Mouse (Mus musculus) midbrain, embryonic 13.5 days (tissue): ENCODE measurements around the gene Ccr6. TPM values are rescaled to one million over a fixed set of nuclear protein-coding genes. Genes with fewer than 3 reads are reported as not detected.

Experiments
- ATAC-seq: fragments of 200-750 bp; cut with Nextera tagmentation; 2 replicates; pipeline ENCODE4 v1.8.0; 2017; ENCODE audit warnings: mild to moderate bottlenecking, moderate TSS enrichment, moderate library complexity
- H3K27ac ChIP-seq: fragments of 300-500 bp; sonication (generic); 2 replicates; pipeline ENCODE4 v1.5.1; 2015; ENCODE audit warnings: inconsistent platforms, mild to moderate bottlenecking, moderate library complexity
- H3K27me3 ChIP-seq: fragments of 300-500 bp; sonication (generic); 2 replicates; pipeline ENCODE4 v1.6.1; 2015; ENCODE audit warnings: mild to moderate bottlenecking, inconsistent platforms
- H3K36me3 ChIP-seq: fragments of 300-500 bp; sonication (generic); 2 replicates; pipeline ENCODE4 v1.6.1; 2015; ENCODE audit warnings: mild to moderate bottlenecking, inconsistent platforms
- H3K4me1 ChIP-seq: fragments of 300-500 bp; sonication (generic); replicated peaks from 2 replicates; pipeline ENCODE4 v1.6.1; 2015; ENCODE audit warnings: inconsistent platforms
- H3K4me2 ChIP-seq: fragments of 300-500 bp; sonication (generic); replicated peaks from 2 replicates; pipeline ENCODE4 v1.6.1; 2015; ENCODE audit warnings: moderate library complexity, mild to moderate bottlenecking, inconsistent platforms
- H3K4me3 ChIP-seq: fragments of 300-500 bp; sonication (generic); replicated peaks from 2 replicates; pipeline ENCODE4 v1.5.1; 2015; ENCODE audit warnings: mild to moderate bottlenecking, inconsistent platforms
- H3K9ac ChIP-seq: fragments of 300-500 bp; sonication (generic); replicated peaks from 2 replicates; pipeline ENCODE4 v1.6.1; 2015; ENCODE audit warnings: mild to moderate bottlenecking, inconsistent platforms
- H3K9me3 ChIP-seq: fragments of 300-500 bp; sonication (generic); 2 replicates; pipeline ENCODE4 v1.6.1; 2016; ENCODE audit warnings: mild to moderate bottlenecking, inconsistent platforms
- WGBS: fragments of 180-500 bp; shearing (Covaris S2); methylation state at CpG from one replicate; pipeline ENCODE4 v1.1.7; 2015; 5-methylcytosine and 5-hydroxymethylcytosine counted together
- polyA plus RNA-seq: library from polyadenylated mRNA; unstranded; fragments of >200 nt; fragmentation: Nextera tagmentation; extraction: Ambion mirVana; gene quantifications from 2 replicates; pipeline ENCODE4 v1.2.1, GENCODE M21; 2015

Gene Ccr6
- polyA plus RNA-seq, 1 experiment from 2014 or later = not detected

- no peak for ATAC-seq
- Histone ChIP-seq H3K4me3 (no peak overlapping the region), H3K4me2 (no peak overlapping the region), H3K4me1 (peaks cover 4% of the 10 kb centered on the region), H3K27ac (no peak overlapping the region), H3K27me3 (no peaks in the 10 kb centered on the region), H3K36me3 (peaks cover 18% of the 10 kb centered on the region), H3K9ac (no peak overlapping the region), H3K9me3 (no peaks in the 10 kb centered on the region)
- 92% methylated on average over 3 of the region's 3 CpGs for WGBS
These were observed 54.3 kb downstream of the Ccr6 start for GRCm38 (mm10) chr17:8289993-8290679.

DNA sequence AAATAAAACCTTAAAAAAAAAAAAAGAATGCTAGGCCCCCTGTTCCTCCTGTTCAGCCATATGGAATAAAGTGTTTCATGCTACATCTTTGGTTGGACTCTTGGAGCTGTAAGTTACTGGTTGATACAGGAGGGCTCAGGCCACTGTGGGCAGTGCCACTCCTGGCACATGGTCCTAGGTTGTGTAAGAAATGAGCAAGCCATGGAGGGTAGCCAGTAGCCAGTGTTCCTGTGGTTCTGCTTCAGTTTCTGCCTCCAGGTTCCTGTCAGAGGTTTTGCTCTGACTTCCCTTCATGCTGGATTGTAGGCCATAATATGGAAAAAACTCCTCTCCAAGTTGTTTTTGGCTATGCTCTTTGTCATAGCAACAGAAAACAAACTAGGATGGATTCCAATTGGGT, 54.9 kb downstream of the Ccr6 start:
- H3K4me1 ChIP-seq = no peaks in the 10 kb centered on the region

GRCm38 (mm10) chr17:8295825-8296224, 60.0 kb downstream of the Ccr6 start:
- Histone ChIP-seq H3K4me1 (no peaks in the 10 kb centered on the region), H3K27ac (no peak overlapping the region), H3K9ac (no peak overlapping the region), H3K36me3 (peaks cover 21% of the 10 kb centered on the region), H3K4me3 (no peak overlapping the region), H3K9me3 (no peaks in the 10 kb centered on the region), H3K4me2 (no peak overlapping the region), H3K27me3 (no peaks in the 10 kb centered on the region)
- no peak for ATAC-seq

More for the DNA sequence above, 54.9 kb downstream of the Ccr6 start:
- H3K9ac ChIP-seq = no peak overlapping the region
- H3K9me3 ChIP-seq = no peaks in the 10 kb centered on the region
- no peaks in the 10 kb centered on the region for H3K27me3 ChIP-seq
- no peak overlapping the region for H3K27ac ChIP-seq
- no peak overlapping the region for H3K4me3 ChIP-seq
- ATAC-seq = no peak
- H3K36me3 ChIP-seq = peaks cover 20% of the 10 kb centered on the region
- no peak overlapping the region for H3K4me2 ChIP-seq

- Histone ChIP-seq H3K9ac (no peak overlapping the region), H3K9me3 (no peaks in the 10 kb centered on the region), H3K4me3 (no peak overlapping the region), H3K4me1 (no peaks in the 10 kb centered on the region), H3K27me3 (no peaks in the 10 kb centered on the region), H3K36me3 (peaks cover 21% of the 10 kb centered on the region), H3K27ac (no peak overlapping the region), H3K4me2 (no peak overlapping the region)
- WGBS = 90% methylated on average over 9 of the region's 9 CpGs
- ATAC-seq = no peak
These were observed 60.5 kb downstream of the Ccr6 start for GRCm38 (mm10) chr17:8296313-8296844.

DNA sequence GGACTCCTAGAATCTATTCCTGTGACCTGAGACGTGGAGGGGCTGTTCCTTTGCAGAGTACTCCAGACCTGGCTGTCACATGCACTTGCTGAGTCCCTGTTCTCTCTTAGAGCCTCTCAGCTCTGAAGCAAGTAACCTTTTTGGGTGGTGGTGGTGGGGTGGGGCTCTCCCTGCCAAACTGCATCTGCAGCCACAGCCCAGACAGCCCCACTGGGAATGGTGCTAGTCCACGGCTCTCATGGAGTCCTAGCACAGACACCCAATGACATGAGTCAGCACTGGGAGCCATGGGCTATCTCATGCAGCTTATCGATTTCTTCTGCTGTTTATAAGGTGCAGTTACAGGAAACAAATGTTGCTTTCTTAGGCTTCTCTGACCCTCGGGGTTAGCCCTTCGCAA, 61.9 kb downstream of the Ccr6 start:
- no peak for ATAC-seq
- 92% methylated on average over 5 of the region's 5 CpGs for WGBS

DNA sequence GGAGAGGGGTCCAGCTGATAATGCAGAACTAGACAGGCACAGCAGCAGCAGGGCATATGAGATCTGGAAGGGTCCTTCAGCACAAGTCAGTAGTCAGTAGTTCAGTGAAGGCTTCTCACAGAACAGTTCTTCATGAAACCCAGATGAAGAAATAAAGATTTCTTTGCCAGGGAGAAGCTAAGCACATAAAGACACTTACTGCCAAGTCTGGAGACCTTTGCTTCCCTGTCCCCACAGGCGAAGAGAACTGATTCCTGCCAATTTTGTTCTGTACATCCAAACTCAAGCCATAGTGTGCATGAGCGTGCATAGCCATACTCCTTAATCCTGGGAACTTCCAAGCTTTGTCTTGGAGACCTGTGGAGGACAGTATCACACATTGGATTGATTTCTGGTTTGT, 62.4 kb downstream of the Ccr6 start:
- Histone ChIP-seq H3K27me3 (no peaks in the 10 kb centered on the region), H3K4me2 (no peak overlapping the region), H3K27ac (no peak overlapping the region; the same call in 1 of the 2 replicates), H3K9ac (no peak overlapping the region), H3K36me3 (peaks cover 20% of the 10 kb centered on the region), H3K4me1 (no peaks in the 10 kb centered on the region), H3K4me3 (no peak overlapping the region), H3K9me3 (no peaks in the 10 kb centered on the region)
- 87% methylated on average over 2 of the region's 2 CpGs for WGBS
- no peak for ATAC-seq

More for the DNA sequence above, 61.9 kb downstream of the Ccr6 start:
- no peaks in the 10 kb centered on the region for H3K4me1 ChIP-seq
- H3K36me3 ChIP-seq = peaks cover 21% of the 10 kb centered on the region
- H3K27ac ChIP-seq = no peak overlapping the region; the same call in 1 of the 2 replicates
- H3K9ac ChIP-seq = no peak overlapping the region
- no peak overlapping the region for H3K4me2 ChIP-seq
- no peaks in the 10 kb centered on the region for H3K9me3 ChIP-seq
- no peak overlapping the region for H3K4me3 ChIP-seq
- no peaks in the 10 kb centered on the region for H3K27me3 ChIP-seq

- no peak overlapping the region for H3K27ac ChIP-seq
- ATAC-seq = no peak
- H3K4me3 ChIP-seq = no peak overlapping the region
- 0 out of 2 replicates have a peak, but pooled peaks cover 4% of the 10 kb centered on the region for H3K27me3 ChIP-seq
- no peak overlapping the region for H3K9ac ChIP-seq
- no peaks in the 10 kb centered on the region for H3K9me3 ChIP-seq
- H3K4me1 ChIP-seq = no peaks in the 10 kb centered on the region
- peaks cover 18% of the 10 kb centered on the region for H3K36me3 ChIP-seq
- no peak overlapping the region for H3K4me2 ChIP-seq
These were observed 63.7 kb downstream of the Ccr6 start for GRCm38 (mm10) chr17:8299524-8299923.

DNA sequence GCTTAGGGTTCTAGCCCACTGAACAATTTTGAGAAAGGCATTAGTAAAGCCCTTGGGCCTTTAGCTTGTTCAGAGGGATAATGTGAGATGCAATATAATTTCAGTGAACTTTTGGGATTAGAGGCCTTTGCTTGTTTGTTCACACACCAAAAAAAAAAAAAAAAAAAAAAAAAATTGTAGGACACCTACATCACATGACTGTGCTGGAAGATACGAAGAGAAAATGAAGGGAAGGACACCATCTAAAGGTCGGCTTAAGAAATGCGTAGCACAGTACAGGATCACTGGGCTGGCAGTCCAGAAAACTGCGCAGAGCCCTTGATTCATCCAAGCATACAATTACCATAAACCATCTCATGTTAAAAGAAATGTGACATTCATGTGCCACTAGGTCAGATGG, 65.7 kb downstream of the Ccr6 start:
- Histone ChIP-seq H3K4me3 (no peak overlapping the region), H3K4me1 (no peaks in the 10 kb centered on the region), H3K36me3 (peaks cover 13% of the 10 kb centered on the region), H3K9ac (no peak overlapping the region), H3K4me2 (no peak overlapping the region), H3K9me3 (no peaks in the 10 kb centered on the region), H3K27ac (no peak overlapping the region), H3K27me3 (peaks cover 6% of the 10 kb centered on the region; the same call in 1 of the 2 replicates)
- ATAC-seq = no peak
- 82% methylated on average over 4 of the region's 4 CpGs for WGBS

- no peak overlapping the region for H3K27ac ChIP-seq
- no peak overlapping the region for H3K4me2 ChIP-seq
- peaks cover 8% of the 10 kb centered on the region for H3K36me3 ChIP-seq
- no peak overlapping the region for H3K4me3 ChIP-seq
- peaks cover 6% of the 10 kb centered on the region; the same call in 1 of the 2 replicates for H3K27me3 ChIP-seq
- no peak overlapping the region for H3K9ac ChIP-seq
- no peaks in the 10 kb centered on the region for H3K4me1 ChIP-seq
- 73% methylated on average over 7 of the region's 7 CpGs for whole genome bisulfite sequencing
- no peaks in the 10 kb centered on the region for H3K9me3 ChIP-seq
- ATAC-seq = no peak
These were observed 67.1 kb downstream of the Ccr6 start for GRCm38 (mm10) chr17:8302772-8303438.

DNA sequence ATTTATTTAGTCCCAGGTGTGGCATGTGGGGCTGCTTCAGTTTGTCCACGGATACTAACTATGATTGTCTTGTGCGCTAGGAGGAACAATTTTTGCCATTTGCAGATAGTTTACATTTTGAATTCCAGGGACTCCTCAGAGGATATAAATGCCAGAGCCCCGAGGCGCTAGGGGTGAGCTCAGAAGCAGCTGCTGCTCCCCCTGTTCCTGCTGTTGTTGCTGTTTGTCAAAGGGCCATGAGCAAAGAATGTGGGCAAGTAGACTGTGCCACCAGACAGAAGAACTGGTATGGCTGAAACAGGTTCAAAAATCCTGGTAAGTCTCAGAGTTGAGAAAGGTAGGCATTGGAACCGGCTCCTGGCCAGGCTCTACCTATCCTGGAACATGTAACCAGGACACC, 67.8 kb downstream of the Ccr6 start:
- H3K9ac ChIP-seq = no peak overlapping the region
- H3K27me3 ChIP-seq = peaks cover 6% of the 10 kb centered on the region; the same call in 1 of the 2 replicates
- H3K36me3 ChIP-seq = 0 out of 2 replicates have a peak, but pooled peaks cover under 1% of the 10 kb centered on the region
- no peaks in the 10 kb centered on the region for H3K4me1 ChIP-seq
- no peak for ATAC-seq
- WGBS = 64% methylated on average over 5 of the region's 5 CpGs
- no peak overlapping the region for H3K4me2 ChIP-seq
- no peak overlapping the region for H3K4me3 ChIP-seq
- no peak overlapping the region for H3K27ac ChIP-seq
- no peaks in the 10 kb centered on the region for H3K9me3 ChIP-seq

- no peak overlapping the region for H3K4me2 ChIP-seq
- no peak for ATAC-seq
- H3K36me3 ChIP-seq = no peaks in the 10 kb centered on the region
- H3K4me3 ChIP-seq = no peak overlapping the region
- H3K27ac ChIP-seq = no peak overlapping the region
- H3K27me3 ChIP-seq = peaks cover 6% of the 10 kb centered on the region; the same call in 1 of the 2 replicates
- H3K9ac ChIP-seq = no peak overlapping the region
- H3K4me1 ChIP-seq = 0 out of 2 replicates have a peak, but pooled peaks cover 3% of the 10 kb centered on the region
- 20% methylated on average over 3 of the region's 3 CpGs for WGBS
- H3K9me3 ChIP-seq = no peaks in the 10 kb centered on the region
These were observed 70.0 kb downstream of the Ccr6 start for GRCm38 (mm10) chr17:8305801-8306200.
